Mouse (Mus musculus): Measurements from ENCODE around the gene Eif3b.

DNA sequence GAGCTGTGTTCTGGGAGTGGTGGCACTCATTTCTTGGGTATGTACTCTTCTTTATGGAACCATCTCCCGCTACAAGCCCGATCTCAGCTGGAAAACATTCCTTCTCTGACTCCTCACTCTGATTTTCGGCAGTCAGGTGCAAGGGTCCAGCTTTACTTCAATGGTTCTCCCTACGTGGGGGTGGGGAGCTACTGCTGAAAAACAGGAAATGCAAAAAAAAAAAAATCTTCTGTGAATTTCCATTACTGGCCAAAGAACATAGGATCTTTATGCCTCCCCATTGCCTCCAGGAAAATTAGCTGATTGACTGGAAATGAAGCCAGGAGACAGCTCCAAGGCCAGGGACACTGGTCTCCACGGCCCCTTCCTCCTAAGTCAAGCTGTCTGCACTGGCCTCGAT, 12.5 kb upstream of the Eif3b start:
- TF ChIP-seq CTCF (IDR thresholded peaks at IDR 0.05; ENCODE audit: control insufficient read depth, insufficient read depth, insufficient read length) (no peak), USF1 (IDR thresholded peaks at IDR 0.05; ENCODE audit: low read depth) (no peak), MAX (IDR thresholded peaks at IDR 0.05) (no peak), MYOG (IDR thresholded peaks at IDR 0.05; ENCODE audit: control insufficient read depth, extremely low read depth, insufficient read length) (no peak), CEBPB (IDR thresholded peaks at IDR 0.05; ENCODE audit: low read depth) (no peak)
